Mouse (Mus musculus) liver, embryonic 12.5 days (tissue): ENCODE measurements around the gene Adgrg2. TPM values are rescaled to one million over a fixed set of nuclear protein-coding genes. Genes with fewer than 3 reads are reported as not detected.

Experiments
- ATAC-seq: fragments of 200-750 bp; cut with Nextera tagmentation; 2 replicates; pipeline ENCODE4 v1.8.0; 2017; ENCODE audit warnings: moderate number of reproducible peaks, mild to moderate bottlenecking, moderate library complexity
- H3K27ac ChIP-seq: fragments of 300-500 bp; sonication (generic); 2 replicates; pipeline ENCODE4 v1.5.1; 2016; ENCODE audit warnings: mild to moderate bottlenecking
- H3K27me3 ChIP-seq: fragments of 300-500 bp; sonication (generic); replicated peaks from 2 replicates; pipeline ENCODE4 v1.6.1; 2016; ENCODE audit warnings: mild to moderate bottlenecking, moderate library complexity
- H3K36me3 ChIP-seq: fragments of 300-500 bp; sonication (generic); 2 replicates; pipeline ENCODE4 v1.6.1; 2016; ENCODE audit warnings: mild to moderate bottlenecking, moderate library complexity
- H3K4me1 ChIP-seq: fragments of 300-500 bp; sonication (generic); 2 replicates; pipeline ENCODE4 v1.6.1; 2016
- H3K4me2 ChIP-seq: fragments of 300-500 bp; sonication (generic); 2 replicates; pipeline ENCODE4 v1.6.1; 2016; ENCODE audit warnings: mild to moderate bottlenecking, moderate library complexity
- H3K4me3 ChIP-seq: fragments of 300-500 bp; sonication (generic); 2 replicates; pipeline ENCODE4 v1.5.1; 2016; ENCODE audit warnings: mild to moderate bottlenecking, moderate library complexity
- H3K9ac ChIP-seq: fragments of 300-500 bp; sonication (generic); 2 replicates; pipeline ENCODE4 v1.6.1; 2016; ENCODE audit warnings: mild to moderate bottlenecking, moderate library complexity
- H3K9me3 ChIP-seq: fragments of 300-500 bp; sonication (generic); replicated peaks from 2 replicates; pipeline ENCODE4 v1.6.1; 2016; ENCODE audit warnings: mild to moderate bottlenecking, moderate library complexity
- WGBS: fragments of 180-500 bp; shearing (Covaris S2); methylation state at CpG from one replicate; pipeline ENCODE4 v1.1.7; 2016; ENCODE audit not compliant: insufficient replicate concordance; 5-methylcytosine and 5-hydroxymethylcytosine counted together
- polyA plus RNA-seq: library from polyadenylated mRNA; unstranded; fragments of >200 nt; fragmentation: Nextera tagmentation; extraction: Ambion mirVana; gene quantifications from 2 replicates; pipeline ENCODE4 v1.2.1, GENCODE M21; 2016

The Adgrg2 gene
- polyA plus RNA-seq, 1 experiment from 2014 or later: 0.25 TPM

DNA sequence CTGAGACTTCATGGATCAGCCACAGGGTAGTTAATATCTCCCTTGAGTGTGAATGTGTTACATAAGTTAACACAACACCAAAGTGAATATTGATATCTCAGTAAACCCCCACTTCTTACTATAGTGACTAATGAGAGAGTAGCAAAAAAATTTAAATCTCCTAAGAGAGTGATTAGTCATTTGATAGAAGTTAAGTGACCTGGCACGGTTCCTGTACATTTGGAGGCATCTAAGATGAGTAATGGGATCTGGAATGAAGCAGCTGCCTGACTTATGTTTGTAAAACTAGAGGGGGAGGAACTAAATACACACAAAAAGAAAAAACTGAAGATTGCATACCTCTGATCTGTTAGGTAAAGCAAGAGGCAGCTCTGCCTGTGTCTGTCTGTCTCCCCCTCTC is 118.6 kb downstream of the Adgrg2 start:
- Histone ChIP-seq H3K9me3 (no peaks in the 10 kb centered on the region), H3K27me3 (no peaks in the 10 kb centered on the region), H3K4me2 (no peak overlapping the region), H3K27ac (no peak overlapping the region), H3K36me3 (no peaks in the 10 kb centered on the region), H3K4me1 (0 out of 2 replicates have a peak, but pooled peaks cover 2% of the 10 kb centered on the region), H3K9ac (no peak overlapping the region), H3K4me3 (no peak overlapping the region)
- no peak for ATAC-seq
- WGBS: 63% methylated on average over 1 of the region's 1 CpGs

DNA sequence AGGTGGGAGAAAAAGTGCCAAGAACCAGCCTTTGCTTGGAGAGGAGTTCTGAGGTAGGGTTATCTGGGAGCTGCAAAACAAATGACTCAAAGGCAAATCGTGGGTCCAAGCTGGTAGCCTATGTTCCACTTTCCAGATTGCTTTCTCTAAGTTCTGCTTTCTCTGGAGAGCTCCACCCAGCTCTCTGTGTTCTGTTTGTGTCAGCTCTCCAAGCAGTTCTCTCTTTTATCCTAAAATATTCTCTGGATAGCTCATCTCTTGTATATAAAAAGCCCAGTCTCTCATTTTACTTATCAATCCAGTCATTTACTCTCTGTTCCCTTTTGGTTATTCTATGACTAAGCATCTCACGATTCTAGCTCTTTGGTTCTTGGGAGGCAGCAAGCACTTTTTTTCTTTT is 119.7 kb downstream of the Adgrg2 start:
- no peaks in the 10 kb centered on the region for H3K36me3 ChIP-seq
- H3K27ac ChIP-seq: no peak overlapping the region
- no peak overlapping the region for H3K9ac ChIP-seq
- 31% methylated on average over 2 of the region's 2 CpGs for WGBS
- no peak for ATAC-seq
- H3K4me3 ChIP-seq: no peak overlapping the region
- H3K9me3 ChIP-seq: no peaks in the 10 kb centered on the region
- no peaks in the 10 kb centered on the region for H3K27me3 ChIP-seq
- H3K4me1 ChIP-seq: no peaks in the 10 kb centered on the region
- H3K4me2 ChIP-seq: no peak overlapping the region

DNA sequence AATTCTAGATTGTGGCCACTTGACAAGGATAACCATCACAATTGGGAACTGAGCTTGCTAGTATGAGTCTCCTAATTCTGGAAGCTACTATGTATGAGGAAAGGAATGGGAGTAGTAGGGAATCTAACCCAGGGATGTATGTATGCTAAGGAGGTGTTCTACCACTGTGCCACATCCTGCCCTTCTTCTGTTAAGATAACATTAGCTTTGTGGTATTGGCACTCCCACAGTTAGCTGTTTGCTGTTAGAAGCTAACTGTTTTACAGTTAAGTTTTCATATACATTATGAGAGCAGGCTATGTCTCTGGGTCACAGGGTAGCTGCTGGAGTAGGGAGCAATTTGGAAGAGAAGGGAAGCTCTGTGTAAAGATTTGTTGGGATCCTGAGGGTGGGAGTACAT is 125.5 kb downstream of the Adgrg2 start:
- Histone ChIP-seq H3K4me3 (no peak overlapping the region), H3K4me1 (no peaks in the 10 kb centered on the region), H3K9me3 (no peaks in the 10 kb centered on the region), H3K36me3 (no peaks in the 10 kb centered on the region), H3K27ac (no peak overlapping the region), H3K9ac (no peak overlapping the region), H3K4me2 (no peak overlapping the region), H3K27me3 (no peaks in the 10 kb centered on the region)
- no peak for ATAC-seq

DNA sequence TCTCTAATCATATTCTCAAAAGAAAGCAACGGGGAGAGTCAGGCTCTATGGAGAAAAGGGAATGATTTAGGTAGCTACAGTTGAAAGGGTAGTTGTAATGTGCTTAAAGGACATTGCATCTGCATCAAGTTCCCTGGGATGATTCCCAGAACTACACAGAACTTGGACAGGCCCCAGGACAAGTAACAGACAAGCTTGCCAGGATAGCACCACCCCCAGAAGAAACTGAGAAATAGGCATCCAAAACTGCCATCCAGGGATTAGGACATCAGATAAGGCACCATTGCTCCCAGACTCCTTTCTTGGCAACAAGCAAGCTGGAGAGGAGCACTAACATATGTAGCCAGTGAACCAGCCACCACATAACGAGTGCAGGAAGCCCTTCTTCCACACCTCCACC is 152.3 kb downstream of the Adgrg2 start:
- peaks cover 19% of the 10 kb centered on the region for H3K36me3 ChIP-seq
- no peak overlapping the region for H3K4me2 ChIP-seq
- H3K27ac ChIP-seq: no peak overlapping the region
- WGBS: 56% methylated on average over 2 of the region's 2 CpGs
- no peak overlapping the region for H3K9ac ChIP-seq
- H3K9me3 ChIP-seq: no peaks in the 10 kb centered on the region
- no peak for ATAC-seq
- no peaks in the 10 kb centered on the region for H3K27me3 ChIP-seq
- no peaks in the 10 kb centered on the region for H3K4me1 ChIP-seq
- H3K4me3 ChIP-seq: no peak overlapping the region

Other genes with a start within 250 kb of the Adgrg2 start
- 12.5 and 12.8 TPM in 2 replicates for gene Phka2, start 111.5 kb downstream of the Adgrg2 start, polyA plus RNA-seq